Mouse (Mus musculus): ENCODE results near the gene Plcb1.

DNA sequence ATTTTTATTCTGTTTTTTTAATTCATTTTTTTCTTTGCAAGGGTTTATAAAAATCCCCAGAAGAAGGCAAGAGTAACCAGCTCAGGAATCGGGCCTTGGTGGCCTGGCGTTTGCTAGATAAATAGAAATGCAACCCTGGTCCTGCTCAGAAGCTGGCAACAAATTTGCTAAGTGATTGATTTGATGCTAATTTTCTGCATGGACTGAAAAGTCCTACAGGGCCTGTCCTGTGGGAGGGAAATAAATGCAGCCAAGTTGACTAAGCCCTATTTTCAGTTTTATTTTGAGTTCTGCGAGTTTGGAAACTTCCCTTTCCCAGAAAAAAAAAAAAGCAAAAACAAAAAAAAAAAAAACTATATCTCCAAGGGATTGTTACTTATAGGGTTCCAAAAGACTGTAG, 433.5 kb downstream of the Plcb1 start:
- no peak for TF ChIP-seq GATA1 (IDR thresholded peaks at IDR 0.05; ENCODE audit: low read length)
- TF ChIP-seq TAL1 (IDR thresholded peaks at IDR 0.05; ENCODE audit: low read length), result no peak
